Mouse (Mus musculus): Measurements from ENCODE around the gene Zfp382. TPM values are rescaled to one million over a fixed set of nuclear protein-coding genes. Genes with fewer than 3 reads are reported as not detected.
"Not testable (repeated sequence)": the region's sequence is repeated elsewhere in the genome, so short reads cannot be mapped to it uniquely, and the experiment has no call there.

Zfp382 gene
- polyA plus RNA-seq, 1 experiment from 2014 or later, result 14.0 TPM

DNA sequence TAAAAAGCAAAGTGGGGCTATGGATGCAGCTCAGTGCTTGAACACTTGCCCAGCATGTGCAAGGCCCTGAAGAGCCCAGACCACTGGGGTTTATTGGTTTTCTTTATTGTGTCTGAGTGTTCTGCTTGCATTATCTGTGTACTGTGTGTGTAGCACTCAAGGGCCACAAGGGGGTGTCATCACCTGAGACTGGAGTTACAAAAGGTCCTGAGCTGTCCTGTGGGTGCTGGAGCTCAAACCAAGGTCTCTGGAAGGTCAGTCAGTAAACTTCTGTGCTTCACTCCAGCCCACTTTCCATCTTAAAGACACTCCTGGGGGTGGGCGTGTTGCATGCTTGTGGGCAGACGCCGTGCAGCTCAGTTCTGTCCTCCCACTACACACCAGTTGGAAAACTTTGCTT lies 33.8 kb downstream of the Zfp382 start:
- Histone ChIP-seq H3K4me1 (no peaks in the 10 kb centered on the region), H3K27ac (no peak overlapping the region), H3K9ac (no peak overlapping the region), H3K4me2 (replicated peaks) (no peak overlapping the region), H3K9me3 (replicated peaks) (peaks cover 79% of the 10 kb centered on the region), H3K36me3 (peaks cover 76% of the 10 kb centered on the region), H3K27me3 (no peaks in the 10 kb centered on the region), H3K4me3 (no peak overlapping the region)
- 95% methylated on average over 3 of the region's 3 CpGs for WGBS
- no peak for ATAC-seq (ENCODE audit: low FRiP score)

- 0 out of 2 replicates have a peak, but pooled peaks cover 2% of the 10 kb centered on the region for H3K4me1 ChIP-seq
- no peak overlapping the region for H3K27ac ChIP-seq
- ATAC-seq (ENCODE audit: low FRiP score), result no peak
- no peak overlapping the region for H3K4me2 ChIP-seq (replicated peaks)
- no peak overlapping the region for H3K4me3 ChIP-seq
- 97% methylated on average over 5 of the region's 5 CpGs for WGBS
- H3K9me3 ChIP-seq (replicated peaks), result peaks cover 82% of the 10 kb centered on the region
- no peaks in the 10 kb centered on the region for H3K27me3 ChIP-seq
- peaks cover 91% of the 10 kb centered on the region for H3K36me3 ChIP-seq
- H3K9ac ChIP-seq, result no peak overlapping the region
These were observed 41.4 kb downstream of the Zfp382 start for GRCm38 (mm10) chr7:30163113-30163512.

DNA sequence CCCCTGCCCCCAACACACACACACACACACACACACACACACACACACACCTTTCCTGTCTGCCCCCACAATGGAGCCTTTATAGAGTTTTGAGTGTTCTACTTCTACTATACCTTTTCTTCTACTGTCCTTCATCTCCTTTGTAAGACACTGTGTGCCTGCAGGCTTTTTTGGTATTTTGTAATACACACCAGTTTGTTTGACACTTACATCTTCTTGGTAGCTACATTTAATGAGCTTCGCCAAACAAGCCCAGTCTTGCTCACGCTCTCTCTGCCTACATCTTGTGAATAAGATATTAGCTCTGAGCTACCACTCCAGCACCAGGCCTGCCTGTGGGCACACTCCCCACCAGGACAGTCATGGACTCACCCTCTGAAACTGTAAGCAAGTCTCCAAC lies 43.0 kb downstream of the Zfp382 start:
- no peak overlapping the region for H3K4me2 ChIP-seq (replicated peaks)
- no peak overlapping the region for H3K4me3 ChIP-seq
- no peak overlapping the region for H3K27ac ChIP-seq
- H3K36me3 ChIP-seq, result peaks cover 74% of the 10 kb centered on the region
- H3K9me3 ChIP-seq (replicated peaks), result peaks cover 68% of the 10 kb centered on the region
- H3K4me1 ChIP-seq, result 0 out of 2 replicates have a peak, but pooled peaks cover 6% of the 10 kb centered on the region
- WGBS, result 100% methylated on average over 2 of the region's 2 CpGs
- no peaks in the 10 kb centered on the region for H3K27me3 ChIP-seq
- no peak for ATAC-seq (ENCODE audit: low FRiP score)
- no peak overlapping the region for H3K9ac ChIP-seq

DNA sequence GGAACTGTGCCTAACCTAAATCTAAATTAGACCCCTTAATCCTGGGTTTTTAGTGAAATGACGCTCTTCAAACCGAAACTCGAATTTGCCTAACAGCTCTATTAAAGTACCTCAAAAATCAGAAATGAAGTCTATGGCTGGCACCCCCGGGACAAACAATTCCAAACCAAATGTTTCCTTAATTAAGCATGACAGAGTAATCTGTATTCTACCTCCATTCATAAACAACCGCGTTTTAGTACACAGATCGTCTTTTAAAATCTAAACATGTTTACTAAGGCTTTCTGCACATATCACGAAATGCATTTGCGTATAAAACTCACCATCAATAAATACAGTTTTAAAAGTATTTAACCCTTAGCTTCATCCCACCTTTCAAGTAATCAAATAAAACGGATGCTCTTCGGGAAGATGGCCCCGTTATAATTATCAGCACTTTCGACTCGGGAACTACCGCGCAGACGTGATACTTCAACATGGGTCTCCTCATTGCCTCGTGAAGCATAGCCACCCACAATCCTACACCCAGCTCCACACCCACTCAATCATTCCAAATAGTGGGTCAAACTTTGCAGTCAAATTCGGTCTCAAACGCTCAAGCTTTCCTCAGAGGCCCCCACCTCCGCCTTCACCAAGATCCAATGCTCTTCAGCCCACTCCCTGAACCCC lies 47.3 kb downstream of the Zfp382 start:
- Histone ChIP-seq H3K36me3 (peaks cover 33% of the 10 kb centered on the region), H3K27me3 (no peaks in the 10 kb centered on the region), H3K4me2 (replicated peaks) (peak overlapping the region; percentile 59), H3K4me3 (peak overlapping the region; percentile 69), H3K4me1 (peaks cover 13% of the 10 kb centered on the region), H3K9me3 (replicated peaks) (peaks cover 27% of the 10 kb centered on the region), H3K9ac (peak overlapping the region; percentile 85), H3K27ac (peak overlapping the region; percentile 95)
- 2% methylated on average over 21 of the region's 21 CpGs for WGBS
- peak; percentile 53 for ATAC-seq (ENCODE audit: low FRiP score)

GRCm38 (mm10) chr7:30169583-30170282 lies 48.0 kb downstream of the Zfp382 start, which contains the start of gene Zfp146:
Gene Zfp146, minus strand, starts transcription at chr7:30169750.
- Histone ChIP-seq H3K4me3 (peak within 1 kb of the TSS; percentile 69), H3K27ac (peak within 1 kb of the TSS; percentile 95), H3K36me3 (peaks cover 28% of the 10 kb centered on the region), H3K27me3 (no peaks in the 10 kb centered on the region), H3K4me1 (peaks cover 13% of the 10 kb centered on the region), H3K4me2 (replicated peaks) (peak within 1 kb of the TSS; percentile 59), H3K9me3 (replicated peaks) (peaks cover 22% of the 10 kb centered on the region), H3K9ac (peak within 1 kb of the TSS; percentile 85)
- peak; percentile 97 for ATAC-seq (ENCODE audit: low FRiP score)
- WGBS, result under 1% methylated on average over 36 of the region's 36 CpGs

GRCm38 (mm10) chr7:30170283-30170951 lies 48.7 kb downstream of the Zfp382 start:
- Histone ChIP-seq H3K27me3 (no peaks in the 10 kb centered on the region), H3K4me3 (peak overlapping the region; percentile 69), H3K9me3 (replicated peaks) (peaks cover 15% of the 10 kb centered on the region), H3K27ac (peak overlapping the region; percentile 95; the same call in 1 of the 2 replicates), H3K4me2 (replicated peaks) (peak overlapping the region; percentile 59), H3K36me3 (peaks cover 21% of the 10 kb centered on the region), H3K9ac (peak overlapping the region; percentile 85), H3K4me1 (peaks cover 13% of the 10 kb centered on the region)
- peak; percentile 47; the same call in 1 of the 2 replicates for ATAC-seq (ENCODE audit: low FRiP score)
- 27% methylated on average over 11 of the region's 11 CpGs for WGBS

DNA sequence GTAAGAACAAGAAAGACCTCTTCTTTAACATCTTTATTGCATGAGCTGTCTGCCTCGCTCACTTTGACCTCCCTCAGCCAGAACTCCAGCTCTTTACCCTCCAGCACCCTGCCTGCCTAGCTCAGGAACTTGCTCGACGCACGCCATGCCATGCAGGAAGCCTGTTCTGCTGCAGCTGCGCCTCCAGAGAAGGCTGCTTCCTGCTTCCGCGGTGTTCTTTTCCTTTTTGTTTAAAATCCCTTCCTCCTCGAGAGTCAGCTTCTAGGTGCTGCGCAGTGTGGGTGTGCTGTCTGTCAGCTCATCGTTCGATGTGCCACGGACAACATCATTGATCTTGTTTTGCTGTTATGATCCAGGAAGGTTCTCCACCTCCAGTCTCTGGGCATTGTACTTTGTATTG lies 54.7 kb downstream of the Zfp382 start:
- H3K36me3 ChIP-seq, result peaks cover 25% of the 10 kb centered on the region
- ATAC-seq (ENCODE audit: low FRiP score), result no peak
- no peaks in the 10 kb centered on the region for H3K27me3 ChIP-seq
- no peaks in the 10 kb centered on the region for H3K4me1 ChIP-seq
- no peak overlapping the region for H3K4me3 ChIP-seq
- no peak overlapping the region for H3K27ac ChIP-seq
- no peak overlapping the region for H3K9ac ChIP-seq
- no peak overlapping the region for H3K4me2 ChIP-seq (replicated peaks)
- WGBS, result 84% methylated on average over 12 of the region's 12 CpGs
- H3K9me3 ChIP-seq (replicated peaks), result no peaks in the 10 kb centered on the region

DNA sequence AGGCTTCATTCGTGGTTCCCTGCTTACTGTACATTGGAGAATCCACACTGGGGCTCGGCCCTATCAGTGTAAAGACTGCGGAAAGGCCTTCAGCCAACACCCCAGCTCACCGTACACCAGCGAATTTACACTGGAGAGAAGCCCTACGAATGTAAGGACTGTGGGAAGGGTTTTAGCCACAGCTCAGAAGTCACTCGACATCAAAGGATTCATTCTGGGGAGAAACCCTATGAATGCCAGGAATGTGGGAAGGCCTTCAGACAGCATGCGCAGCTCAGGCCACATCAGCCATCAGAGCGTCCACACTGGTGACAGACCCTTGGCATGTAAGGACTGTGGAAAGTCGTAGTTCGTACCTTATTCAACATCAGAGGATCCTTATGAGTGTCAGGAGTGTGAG lies 56.5 kb downstream of the Zfp382 start:
- Histone ChIP-seq H3K4me3 (no peak overlapping the region), H3K9ac (no peak overlapping the region), H3K36me3 (peaks cover 25% of the 10 kb centered on the region), H3K4me1 (no peaks in the 10 kb centered on the region), H3K27me3 (no peaks in the 10 kb centered on the region), H3K4me2 (replicated peaks) (no peak overlapping the region), H3K27ac (no peak overlapping the region), H3K9me3 (replicated peaks) (no peaks in the 10 kb centered on the region)
- no peak for ATAC-seq (ENCODE audit: low FRiP score)
- 88% methylated on average over 11 of the region's 11 CpGs for WGBS

DNA sequence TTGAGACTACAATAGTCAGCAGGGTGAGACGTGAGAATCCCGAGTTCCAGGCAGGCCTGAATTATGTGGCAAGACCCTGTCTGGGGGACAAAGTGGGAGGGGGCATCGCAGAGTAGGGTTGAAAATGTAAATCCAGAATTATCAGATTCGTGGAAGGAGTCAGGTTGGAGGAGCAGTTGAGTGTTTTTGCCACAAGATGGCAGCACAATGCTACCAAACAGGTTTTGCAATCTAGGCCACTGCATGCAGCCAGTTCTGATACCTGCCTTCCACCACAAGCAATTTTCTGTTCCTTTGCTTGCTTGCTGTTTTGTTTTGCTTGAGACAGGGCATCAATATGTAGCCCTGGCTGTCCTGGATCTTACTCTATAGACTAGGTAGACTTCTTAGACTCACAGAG lies 59.6 kb downstream of the Zfp382 start:
- Histone ChIP-seq H3K27me3 (no peaks in the 10 kb centered on the region), H3K4me2 (replicated peaks) (no peak overlapping the region), H3K9me3 (replicated peaks) (no peaks in the 10 kb centered on the region), H3K4me3 (no peak overlapping the region), H3K9ac (no peak overlapping the region), H3K4me1 (peaks cover 8% of the 10 kb centered on the region), H3K27ac (no peak overlapping the region), H3K36me3 (peaks cover 32% of the 10 kb centered on the region)
- peak; percentile 32; the same call in 1 of the 2 replicates for ATAC-seq (ENCODE audit: low FRiP score)
- WGBS, result 6% methylated on average over 4 of the region's 4 CpGs

- not testable (repeated sequence) for H3K9ac ChIP-seq; H3K4me1 ChIP-seq; H3K9me3 ChIP-seq (replicated peaks); H3K4me2 ChIP-seq (replicated peaks); H3K27me3 ChIP-seq; H3K4me3 ChIP-seq; ATAC-seq (ENCODE audit: low FRiP score); H3K27ac ChIP-seq
- H3K36me3 ChIP-seq, result peaks cover 32% of the 10 kb centered on the region
- WGBS, result 89% methylated on average over 10 of the region's 10 CpGs
These were observed 60.2 kb downstream of the Zfp382 start for GRCm38 (mm10) chr7:30181929-30182328.

DNA sequence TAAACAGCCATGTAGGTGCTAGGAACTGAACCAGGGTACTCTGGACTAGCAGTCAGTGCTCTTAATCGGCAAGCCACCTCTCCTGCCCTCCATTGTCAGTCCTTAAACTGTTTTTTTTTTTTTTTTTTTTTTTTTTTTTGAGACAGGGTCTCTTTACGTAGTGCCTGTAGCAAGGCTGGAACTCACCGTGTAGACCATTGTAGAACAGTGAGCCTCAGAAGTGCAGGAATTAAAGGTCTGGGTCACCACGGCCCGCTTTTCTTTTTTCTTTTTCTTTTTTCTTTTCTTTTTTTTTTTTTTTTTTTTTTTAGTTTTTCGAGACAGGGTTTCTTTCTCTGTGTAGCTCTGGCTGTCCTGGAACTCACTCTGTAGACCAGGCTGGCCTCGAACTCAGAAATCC lies 61.4 kb downstream of the Zfp382 start:
- 78% methylated on average over 6 of the region's 7 CpGs for WGBS
- not testable (repeated sequence) for H3K27me3 ChIP-seq; H3K4me2 ChIP-seq (replicated peaks); H3K27ac ChIP-seq; H3K9me3 ChIP-seq (replicated peaks); ATAC-seq (ENCODE audit: low FRiP score); H3K9ac ChIP-seq; H3K4me3 ChIP-seq; H3K4me1 ChIP-seq
- peaks cover 35% of the 10 kb centered on the region for H3K36me3 ChIP-seq

GRCm38 (mm10) chr7:30183879-30184289 lies 62.1 kb downstream of the Zfp382 start, which contains the start of gene Cox7a1:
Gene Cox7a1, plus strand, starts transcription at chr7:30184144.
- no peak within 1 kb of the TSS for H3K27ac ChIP-seq
- H3K27me3 ChIP-seq, result no peaks in the 10 kb centered on the region
- H3K9ac ChIP-seq, result peak within 1 kb of the TSS; percentile 35; the same call in 1 of the 2 replicates
- WGBS, result 0% methylated on average over 11 of the region's 11 CpGs
- H3K9me3 ChIP-seq (replicated peaks), result no peaks in the 10 kb centered on the region
- ATAC-seq (ENCODE audit: low FRiP score), result peak; percentile 68
- peak within 1 kb of the TSS; percentile 41 for H3K4me2 ChIP-seq (replicated peaks)
- peaks cover 8% of the 10 kb centered on the region for H3K4me1 ChIP-seq
- H3K36me3 ChIP-seq, result peaks cover 35% of the 10 kb centered on the region
- H3K4me3 ChIP-seq, result peak within 1 kb of the TSS; percentile 6; the same call in 1 of the 2 replicates
